Mouse (Mus musculus) c-Kit-negative CD71-positive TER-119-positive erythroid progenitor cells, embryonic 14.5 days (primary cell): ENCODE measurements around the gene Phlda3.

Source experiments
- DNase-seq: peaks from one replicate; pipeline ENCODE4 v3.0.0-alpha.2; 2013; ENCODE audit warnings: low read depth, low spot score

The Phlda3 gene

DNA sequence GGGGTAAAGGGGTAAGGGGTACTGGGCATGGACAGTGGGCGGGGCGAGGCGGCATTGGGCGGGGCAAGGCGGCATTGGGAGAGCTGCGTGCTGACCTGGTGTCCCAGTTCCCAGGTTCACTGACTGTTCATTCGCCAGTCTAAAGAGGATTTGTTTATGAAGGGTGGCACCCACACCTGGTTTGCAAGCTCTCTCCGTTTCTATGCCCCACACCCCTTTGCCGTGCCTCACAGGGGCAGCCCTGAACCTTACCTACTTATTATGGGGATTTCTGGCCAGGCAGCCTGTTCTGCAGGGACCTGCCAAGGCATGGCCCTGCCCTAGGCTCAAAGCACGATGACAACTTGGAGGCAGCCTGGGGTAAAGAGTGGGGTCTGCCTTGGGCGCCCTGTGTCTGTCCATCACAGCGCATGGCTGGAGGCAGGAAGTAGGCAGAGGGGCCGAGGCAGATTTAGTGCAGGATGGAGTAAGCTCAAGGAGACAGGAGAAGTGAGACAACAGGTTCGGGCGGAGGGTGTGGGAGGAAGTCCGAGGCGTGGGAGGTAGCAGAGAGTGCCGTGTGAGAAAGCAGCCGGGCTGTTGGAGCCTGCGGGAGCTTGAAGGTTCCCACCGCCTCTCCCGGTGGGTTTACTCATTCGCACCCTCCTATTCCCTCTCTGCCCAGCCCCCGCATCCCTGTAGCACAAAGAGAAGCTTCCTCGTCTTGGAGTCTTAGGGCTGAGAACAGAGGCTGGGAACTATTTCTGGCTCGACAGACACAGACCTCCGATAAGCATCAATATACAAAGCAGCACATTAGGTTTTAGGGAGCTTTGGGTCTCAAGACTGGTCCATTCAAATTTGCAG lies 27.7 kb downstream of the Phlda3 start:
- DNase-seq: no peak

DNA sequence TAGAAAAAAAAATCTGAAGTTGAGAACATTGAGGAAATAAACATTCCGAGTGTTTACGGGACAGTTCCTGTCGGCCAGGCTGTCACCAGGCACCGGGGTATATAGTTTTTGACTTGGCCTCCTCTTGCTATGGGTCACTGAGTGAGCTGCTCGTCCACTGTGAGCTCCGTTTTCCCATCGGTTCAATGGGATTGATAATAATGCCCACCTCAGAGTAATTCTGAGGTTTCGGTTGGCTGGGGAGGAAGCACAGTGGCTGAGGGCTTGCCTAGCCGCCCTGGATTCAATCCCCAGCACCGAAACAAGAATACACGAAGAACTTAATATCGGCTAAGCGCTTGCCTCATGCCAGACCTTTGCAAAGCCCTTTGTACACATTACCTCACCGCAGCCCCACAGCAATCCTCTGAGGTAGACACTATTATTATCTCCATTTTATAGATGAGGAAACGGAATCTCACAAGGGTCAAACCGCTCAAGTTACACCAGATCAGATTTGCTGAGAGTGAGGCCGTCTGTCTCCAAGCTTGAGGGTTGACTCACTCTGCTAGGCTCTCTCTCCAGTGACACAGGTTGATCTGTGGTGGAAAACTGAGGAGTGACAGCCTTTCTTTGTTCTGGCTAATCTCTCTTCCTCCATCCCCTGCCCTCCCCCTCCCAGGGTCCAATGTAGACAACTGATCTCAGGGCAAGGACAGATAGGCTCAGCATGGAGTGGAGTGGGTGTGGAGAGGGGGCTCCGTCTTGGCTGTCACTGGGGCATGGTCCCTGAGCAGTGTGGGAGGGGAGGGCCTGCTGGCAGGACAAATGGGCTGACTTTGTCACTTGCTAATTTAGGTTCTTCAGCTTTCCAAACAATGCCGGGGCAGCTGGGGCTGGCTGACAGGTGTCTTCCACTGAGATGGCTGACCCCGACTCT lies 28.6 kb downstream of the Phlda3 start:
- DNase-seq: no peak

DNA sequence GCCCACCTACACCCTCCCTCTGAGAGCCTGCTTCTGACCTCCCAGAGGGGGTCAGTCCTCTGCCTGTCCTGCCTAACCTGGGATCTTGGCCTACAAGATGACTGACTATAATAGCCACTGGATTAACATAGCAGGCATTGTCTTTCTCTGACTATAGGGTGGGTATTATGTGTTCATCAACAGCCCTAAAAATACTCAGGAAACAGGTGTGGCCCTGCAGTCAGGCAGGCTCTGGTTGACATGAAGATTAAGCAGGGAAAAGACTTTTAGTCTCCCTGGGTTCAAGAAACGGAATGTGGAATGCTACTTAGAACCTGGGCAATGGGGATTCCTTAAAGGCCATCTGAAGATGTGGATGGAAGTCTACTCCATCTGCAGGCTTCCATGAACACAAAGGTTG lies 32.6 kb downstream of the Phlda3 start:
- DNase-seq: no peak

DNA sequence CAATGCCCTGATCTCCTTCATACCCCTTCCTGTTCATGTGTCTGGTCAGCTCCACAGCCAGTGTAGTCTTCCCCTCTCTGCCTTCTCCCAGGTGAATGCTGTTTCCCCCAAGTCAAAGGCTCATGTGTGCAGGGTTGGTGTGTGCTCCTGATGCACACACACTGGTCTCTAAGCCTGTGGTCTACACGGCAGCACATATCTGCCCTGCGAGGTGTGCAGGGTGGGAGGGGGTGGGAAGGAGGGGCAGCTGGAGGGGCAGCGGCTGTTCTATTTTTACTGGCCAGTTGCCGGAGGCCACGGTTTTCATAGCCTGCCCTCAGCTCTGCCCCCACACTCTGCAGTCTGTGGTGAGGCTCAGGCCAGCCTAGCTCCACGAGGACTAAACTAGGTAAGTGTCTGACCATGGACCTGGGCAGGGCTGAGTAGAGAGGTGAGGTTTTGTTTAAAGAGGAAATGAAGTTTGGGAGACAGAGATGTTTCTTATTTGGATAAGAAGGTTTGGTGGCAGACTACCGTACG lies 33.2 kb downstream of the Phlda3 start:
- DNase-seq: no peak

DNA sequence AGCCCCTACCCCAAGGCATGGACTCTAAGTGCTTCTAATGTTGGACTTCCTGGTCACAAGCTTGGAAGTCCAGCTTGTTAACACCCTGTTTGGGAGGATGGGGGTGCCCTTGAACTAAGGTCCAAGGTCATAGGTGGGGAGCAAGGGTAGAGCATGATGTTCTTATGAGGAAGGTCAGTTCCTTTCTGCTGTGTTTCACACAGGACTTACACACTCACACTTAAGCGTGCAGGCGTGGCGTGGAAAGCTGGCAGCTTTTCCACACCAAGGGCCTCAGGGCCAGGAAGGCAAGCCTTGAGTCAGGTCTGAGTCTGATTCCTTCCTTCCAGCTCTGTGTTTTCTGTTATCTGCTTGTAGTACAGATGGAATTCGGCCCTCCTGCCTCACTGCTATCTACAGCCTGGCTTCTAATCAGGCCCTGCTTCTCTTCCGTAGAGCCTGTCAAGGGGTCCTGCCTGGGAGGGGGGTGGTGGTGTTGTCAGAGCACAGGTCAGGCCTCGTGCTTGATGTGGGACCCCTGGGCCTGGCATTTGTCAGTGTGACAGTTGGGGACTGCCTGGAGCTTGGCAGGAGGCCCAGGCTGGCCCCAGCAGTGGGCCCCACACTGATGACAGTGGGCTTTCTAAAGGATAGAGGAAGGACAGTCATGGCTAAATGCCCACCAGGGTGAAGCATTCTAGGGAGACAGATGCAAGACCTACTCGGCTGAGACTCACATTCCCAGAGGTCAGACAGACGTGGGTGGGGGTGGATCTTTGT lies 34.5 kb downstream of the Phlda3 start:
- no peak for DNase-seq

DNA sequence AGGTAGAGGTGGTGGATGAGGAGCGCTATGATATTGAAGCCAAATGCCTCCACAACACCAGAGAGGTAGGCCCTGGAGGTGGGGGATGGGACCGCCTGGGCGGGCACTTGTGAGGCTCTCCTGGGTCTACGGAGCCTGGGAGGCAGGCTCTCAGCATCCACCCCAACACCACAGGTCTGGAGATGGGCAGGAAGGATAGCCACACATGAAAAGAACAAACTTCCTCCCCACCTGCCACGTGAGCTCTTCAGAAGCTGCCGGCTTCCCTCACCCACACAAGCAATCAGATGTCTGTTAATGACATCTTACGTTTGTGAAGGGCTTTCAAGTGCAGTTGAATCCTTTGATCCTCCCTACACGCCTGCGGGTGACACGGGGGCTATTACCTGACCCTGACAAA lies 41.6 kb downstream of the Phlda3 start:
- DNase-seq: no peak

DNA sequence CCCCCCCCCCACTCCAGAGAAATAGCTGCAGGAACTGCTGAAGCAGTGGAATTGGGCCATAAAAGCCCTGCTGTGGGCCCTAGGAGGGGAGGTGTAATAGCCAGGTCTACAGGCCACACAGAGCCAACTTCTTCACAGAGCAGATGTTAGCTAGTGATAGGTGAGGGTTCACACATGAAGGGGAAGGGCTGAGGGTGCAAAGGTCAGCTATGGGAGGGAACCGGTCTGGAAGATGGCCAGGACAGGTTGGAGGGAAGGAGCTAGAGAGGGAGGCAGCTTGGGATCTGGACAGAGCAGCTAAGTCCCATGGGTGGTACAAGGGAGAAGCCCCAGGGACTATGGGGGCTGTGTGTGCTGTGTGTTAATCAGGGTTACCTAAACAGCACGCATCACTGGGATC lies 44.3 kb downstream of the Phlda3 start:
- DNase-seq: no peak

DNA sequence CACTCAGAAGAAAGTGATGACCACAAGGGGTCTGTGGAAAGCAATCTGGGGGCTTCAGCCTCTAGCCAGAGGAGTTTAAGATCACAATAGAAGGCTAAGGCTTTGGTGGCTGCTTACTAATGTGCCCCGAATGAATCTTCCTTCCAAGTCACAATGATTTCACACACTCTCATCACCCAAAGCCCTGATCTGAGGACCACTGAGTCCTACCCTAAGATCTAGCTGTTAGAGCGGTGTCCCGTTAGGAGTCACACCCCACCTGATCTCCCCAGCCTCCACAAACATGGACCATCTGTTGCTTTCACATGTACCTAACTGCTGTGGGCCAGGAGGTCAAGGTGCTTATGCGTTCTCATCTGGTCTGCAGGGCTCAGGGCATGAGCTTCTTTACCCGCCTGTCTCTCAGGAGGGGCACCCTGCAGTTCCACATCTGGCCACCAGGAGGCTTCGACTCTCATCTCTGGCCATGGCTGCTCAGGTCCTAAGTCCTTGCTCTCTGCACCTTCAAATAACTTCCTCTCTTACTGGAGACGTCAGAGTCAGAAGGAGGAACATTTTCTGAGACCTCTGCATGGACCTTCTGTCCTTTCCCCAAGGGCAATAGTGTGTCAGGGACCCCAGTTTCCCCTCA lies 45.2 kb downstream of the Phlda3 start:
- DNase-seq: peak; percentile 53

DNA sequence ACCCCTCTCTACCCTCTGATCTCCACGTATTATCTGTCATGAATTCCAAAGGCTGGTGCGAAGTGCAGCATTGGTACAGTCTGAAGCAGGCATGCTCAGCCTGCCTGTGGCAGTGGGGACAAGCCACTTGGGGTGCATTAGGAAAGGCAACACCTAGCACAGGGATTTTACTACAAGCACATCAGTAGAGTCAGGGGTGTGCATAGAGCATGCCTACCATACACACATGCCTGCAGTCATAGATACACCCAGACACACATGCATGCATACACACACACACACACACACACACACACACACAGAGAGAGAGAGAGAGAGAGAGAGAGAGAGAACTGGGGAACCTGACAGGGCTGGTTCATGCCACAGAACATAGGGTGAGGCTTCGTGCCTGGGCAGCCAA lies 46.3 kb downstream of the Phlda3 start:
- no peak for DNase-seq

DNA sequence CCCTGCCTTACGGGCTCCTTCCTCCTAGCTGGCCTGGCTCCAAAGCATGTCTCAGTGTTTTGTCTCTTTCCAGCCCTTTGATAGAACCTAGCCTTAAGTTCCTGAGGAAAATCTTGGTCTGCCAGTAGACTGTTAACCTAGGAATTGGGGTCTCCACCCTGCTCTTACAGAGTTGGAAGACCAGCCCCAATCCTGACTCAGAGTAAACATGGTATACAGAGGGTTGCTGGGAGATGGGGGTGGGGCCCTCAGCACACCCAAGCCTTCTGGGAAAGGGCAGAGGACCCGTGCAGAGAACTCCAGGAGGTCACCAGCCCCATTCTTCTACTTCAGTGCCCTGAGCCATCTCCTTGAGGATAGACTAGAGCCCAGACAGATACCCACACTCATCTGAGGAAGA lies 46.7 kb downstream of the Phlda3 start:
- no peak for DNase-seq

DNA sequence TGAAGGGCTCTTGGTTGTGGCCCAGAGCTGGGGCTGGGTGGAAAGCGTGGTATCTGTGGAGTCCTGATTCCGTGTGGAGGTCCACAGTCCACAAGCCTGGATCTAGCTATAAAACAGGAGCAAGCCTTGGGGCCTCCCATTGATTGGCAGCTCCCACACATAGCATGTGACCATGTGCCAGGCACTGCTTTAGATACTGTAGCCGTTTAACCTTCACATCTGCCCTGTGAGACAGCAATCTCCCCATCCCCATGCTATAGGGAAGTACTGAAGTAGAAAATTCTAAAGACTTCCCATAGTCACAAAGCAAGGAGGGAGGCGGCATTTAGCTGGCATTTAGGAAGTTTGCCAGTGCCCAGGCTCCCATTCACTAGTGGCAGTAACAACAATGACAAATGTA lies 47.2 kb downstream of the Phlda3 start:
- DNase-seq: no peak

DNA sequence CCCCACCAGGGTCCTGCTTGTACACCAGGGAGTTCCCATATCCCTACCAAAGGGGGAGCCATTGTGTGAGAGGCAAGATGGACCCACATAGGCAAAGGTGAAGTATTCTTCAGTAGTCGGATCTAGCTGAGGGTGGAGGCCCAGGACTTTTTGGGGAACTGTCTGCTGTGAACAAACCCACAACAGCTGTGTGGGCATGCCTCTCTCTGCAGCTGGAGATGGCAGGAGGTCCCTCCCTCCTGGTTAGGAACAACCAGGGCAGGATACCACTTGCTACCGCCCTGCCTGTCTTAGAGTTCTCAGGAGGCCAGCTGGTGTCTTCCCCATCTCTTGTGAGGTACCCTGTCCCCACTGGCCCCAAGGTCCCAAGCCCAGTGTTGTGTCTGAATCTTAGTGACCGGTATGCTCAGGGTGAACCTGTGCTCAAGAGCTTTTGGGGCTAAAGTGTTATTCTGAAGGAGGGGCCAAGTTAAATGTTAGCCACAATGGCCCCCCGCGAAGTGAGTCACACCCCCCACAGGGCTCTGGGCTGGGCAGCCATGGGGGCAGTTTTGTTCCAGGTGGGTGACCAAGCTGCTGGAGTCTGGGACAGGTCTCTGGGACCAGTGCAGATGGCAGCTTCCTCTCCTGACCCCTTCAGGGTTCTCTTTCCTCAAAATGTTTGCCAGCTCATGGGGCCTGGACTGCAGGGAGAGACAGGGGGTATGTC lies 47.9 kb downstream of the Phlda3 start:
- DNase-seq: no peak

DNA sequence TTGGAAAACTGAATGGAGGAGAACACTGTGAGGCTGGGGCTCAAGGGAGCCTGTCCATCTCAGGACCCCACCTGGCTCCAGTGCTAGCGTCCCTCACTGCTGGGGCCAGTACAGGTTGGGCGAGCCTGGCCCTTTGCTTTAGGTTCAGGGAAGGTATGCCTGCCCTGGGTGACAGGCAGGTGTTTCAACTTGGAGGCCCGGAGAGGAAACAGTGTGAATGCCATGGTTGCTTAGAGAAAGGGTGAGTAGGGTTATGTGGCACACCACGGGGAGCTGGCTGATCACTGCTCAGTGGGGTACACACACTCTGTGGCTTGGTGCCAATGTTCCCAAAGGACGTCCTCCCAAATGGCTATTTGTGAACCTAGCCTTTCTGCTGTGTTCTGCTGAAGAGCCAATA lies 48.6 kb downstream of the Phlda3 start:
- DNase-seq: no peak

DNA sequence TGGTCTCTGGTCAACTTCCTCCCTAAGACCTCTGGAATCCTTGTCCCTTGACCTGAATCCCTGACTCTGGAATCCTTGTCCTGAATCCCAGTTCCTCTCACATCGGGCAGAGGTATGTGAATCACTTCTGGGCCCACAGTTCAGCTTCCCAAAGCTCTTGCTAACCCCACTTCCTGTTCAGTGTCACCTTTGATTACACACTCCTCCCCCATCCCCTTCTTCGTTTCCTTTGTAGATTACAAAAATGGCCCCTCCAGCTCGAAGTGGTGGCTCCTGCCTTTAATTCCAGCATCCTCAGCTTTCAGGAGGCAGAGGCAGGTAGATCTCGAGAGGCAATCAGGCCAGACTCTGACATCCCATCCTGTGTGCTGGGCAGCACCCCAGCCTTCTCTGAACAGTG lies 51.7 kb downstream of the Phlda3 start:
- DNase-seq: no peak

DNA sequence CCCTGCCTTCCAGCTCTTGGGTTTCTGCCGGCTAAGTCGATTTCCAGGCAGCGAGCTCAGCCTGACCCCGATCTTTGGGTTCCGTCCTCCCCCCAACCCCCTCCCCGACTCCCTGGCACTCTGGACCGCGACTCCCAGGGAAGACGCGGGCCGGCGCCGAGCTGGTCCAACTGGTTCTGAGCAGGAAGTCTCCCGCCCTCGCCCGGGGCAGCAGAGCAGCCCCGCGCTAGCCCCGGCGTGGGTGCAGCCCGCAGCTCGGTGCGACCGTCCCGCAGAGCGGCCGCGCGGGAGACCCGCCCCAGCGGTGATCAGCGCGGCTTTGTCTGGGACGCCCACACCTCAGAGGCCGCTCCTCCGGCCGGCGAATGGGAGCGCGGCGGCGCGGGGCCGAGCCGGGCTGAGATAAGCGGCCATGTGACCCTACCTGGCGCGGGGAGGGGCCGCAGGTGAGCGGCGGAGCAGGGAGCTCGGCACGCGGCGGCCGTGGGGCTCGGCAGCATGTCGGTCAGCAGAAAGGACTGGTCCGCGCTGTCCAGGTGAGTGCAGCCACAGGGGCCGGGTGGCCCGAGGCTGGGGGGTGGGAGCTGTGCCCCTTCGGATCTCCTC lies 52.7 kb downstream of the Phlda3 start, which contains the start of gene Lad1:
Lad1 (plus strand) TSS at position 118 of the 606 bp plus-strand sequence.
- DNase-seq: no peak
